Mouse (Mus musculus): ENCODE measurements around the gene Hapln1. TPM values are rescaled to one million over a fixed set of nuclear protein-coding genes. Genes with fewer than 3 reads are reported as not detected.

The Hapln1 gene
- total RNA-seq, 2 experiments from 2014 or later = 25.3 to 27.2 TPM

- intact Hi-C loops (cut with DNase I) = no loop called here
- DNase-seq (ENCODE audit: low spot score in 2 of 2) = no peak
Observed at GRCm38 (mm10) chr13:89585144-89585543, 45.5 kb downstream of the Hapln1 start.

GRCm38 (mm10) chr13:89595105-89595504, 55.5 kb downstream of the Hapln1 start:
- no peak for DNase-seq (ENCODE audit: low spot score in 2 of 2)
- intact Hi-C loops (cut with DNase I) = no loop called here

GRCm38 (mm10) chr13:89597354-89597753, 57.8 kb downstream of the Hapln1 start:
- no peak for DNase-seq (ENCODE audit: low spot score in 2 of 2)
- intact Hi-C loops (cut with DNase I) = no loop called here

GRCm38 (mm10) chr13:89600466-89600865, 60.9 kb downstream of the Hapln1 start:
- intact Hi-C loops (cut with DNase I) = no loop called here
- DNase-seq (ENCODE audit: low spot score in 2 of 2) = no peak

- DNase-seq (ENCODE audit: low spot score in 2 of 2) = no peak
- intact Hi-C loops (cut with DNase I) = no loop called here
Observed at GRCm38 (mm10) chr13:89603336-89603735, 63.7 kb downstream of the Hapln1 start.

GRCm38 (mm10) chr13:89607399-89607798, 67.8 kb downstream of the Hapln1 start:
- DNase-seq (ENCODE audit: low spot score in 2 of 2) = no peak
- intact Hi-C loops (cut with DNase I) = no loop called here

GRCm38 (mm10) chr13:89619064-89619463, 79.5 kb downstream of the Hapln1 start:
- intact Hi-C loops (cut with DNase I) = no loop called here
- DNase-seq (ENCODE audit: low spot score in 2 of 2) = no peak

- DNase-seq (ENCODE audit: low spot score in 2 of 2) = no peak
- intact Hi-C loops (cut with DNase I) = no loop called here
Observed at GRCm38 (mm10) chr13:89634137-89634683, 94.6 kb downstream of the Hapln1 start.

- DNase-seq (ENCODE audit: low spot score in 2 of 2) = no peak
- intact Hi-C loops (cut with DNase I) = no loop called here
Observed at GRCm38 (mm10) chr13:89637012-89637411, 97.4 kb downstream of the Hapln1 start.

GRCm38 (mm10) chr13:89645589-89645988, 106.0 kb downstream of the Hapln1 start:
- intact Hi-C loops (cut with DNase I) = no loop called here
- DNase-seq (ENCODE audit: low spot score in 2 of 2) = no peak

- no peak for DNase-seq (ENCODE audit: low spot score in 2 of 2)
- intact Hi-C loops (cut with DNase I) = no loop called here
Observed at GRCm38 (mm10) chr13:89652773-89653172, 113.2 kb downstream of the Hapln1 start.

- intact Hi-C loops (cut with DNase I) = no loop called here
- no peak for DNase-seq (ENCODE audit: low spot score in 2 of 2)
Observed at GRCm38 (mm10) chr13:89653279-89653678, 113.7 kb downstream of the Hapln1 start.

- intact Hi-C loops (cut with DNase I) = no loop called here
- DNase-seq (ENCODE audit: low spot score in 2 of 2) = peak; percentile 13 to 28
Observed at GRCm38 (mm10) chr13:89657046-89657445, 117.5 kb downstream of the Hapln1 start.

Other genes starting within 250 kb of the Hapln1 start
- 10 to 100 TPM; 15.3 to 22.4 TPM for gene Vcan, start 202.7 kb downstream of the Hapln1 start, total RNA-seq (2021)